Mouse (Mus musculus) ES-CJ7 (cell line): ENCODE results near the gene Get4.

ENCODE experiments used
- DNase-seq: peaks from one replicate; pipeline ENCODE4 v3.0.0; 2011; ENCODE audit warnings: low read depth, low spot score

Get4 gene

DNA sequence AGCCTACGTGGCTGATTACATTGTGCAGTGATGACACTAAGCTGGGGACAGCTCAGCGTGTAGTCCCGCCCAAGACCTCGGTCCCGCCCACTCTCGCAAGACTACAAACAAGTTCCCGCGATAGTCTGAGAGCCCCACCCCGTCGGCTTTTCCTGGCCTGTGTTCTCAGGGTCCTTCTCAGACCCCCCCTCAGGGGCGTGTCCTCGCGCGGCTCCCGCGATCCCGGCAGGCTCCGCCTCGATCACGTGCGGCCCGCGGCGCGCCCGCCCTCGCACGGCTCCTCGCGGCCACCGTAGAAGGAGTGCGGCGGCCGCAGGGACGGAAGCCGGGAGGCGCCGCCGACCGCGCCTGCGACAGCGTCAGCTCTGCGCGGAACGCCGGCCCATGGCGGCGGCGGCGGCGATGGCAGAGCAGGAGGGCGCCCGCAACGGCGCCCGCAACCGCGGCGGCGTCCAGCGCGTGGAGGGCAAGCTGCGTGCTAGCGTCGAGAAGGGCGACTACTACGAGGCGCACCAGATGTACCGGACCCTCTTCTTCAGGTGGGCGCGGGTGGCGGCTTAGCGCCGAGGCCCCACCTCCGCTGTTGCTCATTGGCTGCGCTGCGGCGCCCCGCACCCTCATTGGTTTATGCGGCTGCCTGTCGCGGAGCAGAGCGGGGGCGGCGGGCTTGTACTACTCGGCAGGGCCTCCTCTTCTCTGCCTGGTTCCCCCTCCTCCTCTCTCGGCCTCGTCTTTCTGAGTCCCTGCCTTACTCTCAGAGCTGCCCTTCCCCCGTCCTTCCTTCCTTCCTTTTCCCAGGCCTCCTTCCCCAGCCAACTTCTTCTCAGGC, at the start of gene Get4:
Get4 (plus strand) TSS at position 244 of the 829 bp plus-strand sequence.
- peak; percentile 99 for DNase-seq

DNA sequence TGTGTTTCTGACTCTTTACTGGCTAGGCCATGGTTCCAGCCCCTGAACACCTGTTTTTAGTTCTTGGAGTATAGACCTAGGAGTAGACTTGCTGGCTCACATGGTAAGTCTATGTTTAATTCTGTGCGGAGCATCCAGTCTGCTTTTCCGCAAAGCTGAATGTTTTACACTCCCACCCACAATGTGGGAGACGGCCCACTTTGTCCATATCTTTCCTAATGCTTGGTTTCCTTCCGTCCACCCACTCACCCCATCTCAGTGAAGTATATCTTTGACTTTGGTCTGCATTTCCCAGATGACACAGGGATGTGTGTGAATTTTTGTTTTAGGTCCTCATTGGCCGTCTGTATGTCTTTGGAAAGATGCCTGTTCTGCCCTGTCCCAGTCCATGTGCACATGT, 48.8 kb upstream of the Get4 start:
- DNase-seq: no peak

DNA sequence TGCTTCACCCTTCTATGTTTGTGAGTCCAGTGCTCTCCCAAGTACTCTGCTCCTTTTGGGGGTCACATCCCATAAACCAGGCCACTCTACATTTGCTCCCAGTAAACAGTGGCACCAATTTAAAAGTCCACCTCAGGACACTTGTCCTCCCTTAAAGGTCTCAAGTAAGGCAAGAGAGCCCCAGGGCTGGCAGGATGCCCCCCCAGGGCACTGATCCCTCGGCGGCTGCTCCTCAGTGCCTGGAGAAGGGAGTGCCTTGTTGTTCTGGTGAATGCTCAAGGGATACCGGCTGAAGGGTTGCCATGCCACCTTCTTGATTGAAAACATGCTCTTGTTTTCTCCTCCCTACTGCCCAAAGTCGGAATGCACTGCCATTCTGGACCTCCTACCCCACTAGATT, 46.0 kb upstream of the Get4 start:
- no peak for DNase-seq

DNA sequence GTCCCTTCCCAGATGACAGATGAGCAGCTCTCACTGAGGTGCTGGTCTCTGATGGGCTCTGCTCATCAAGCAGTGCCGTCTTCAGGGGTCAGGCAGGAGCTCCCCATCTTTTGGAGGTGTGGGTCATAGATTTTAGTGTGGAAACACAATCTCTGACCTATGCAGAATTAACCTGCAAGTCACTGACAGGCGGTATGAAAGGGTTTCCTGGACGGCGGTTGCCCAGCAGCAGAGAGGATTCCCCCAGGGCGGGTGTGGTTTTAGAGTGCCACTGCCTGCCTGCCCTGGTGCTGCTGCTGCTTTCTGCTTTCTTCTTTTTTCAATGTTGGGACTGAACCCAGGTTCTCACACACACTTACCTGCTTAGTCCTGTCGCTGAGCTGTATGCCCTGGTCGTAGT, 45.6 kb upstream of the Get4 start:
- DNase-seq: no peak

DNA sequence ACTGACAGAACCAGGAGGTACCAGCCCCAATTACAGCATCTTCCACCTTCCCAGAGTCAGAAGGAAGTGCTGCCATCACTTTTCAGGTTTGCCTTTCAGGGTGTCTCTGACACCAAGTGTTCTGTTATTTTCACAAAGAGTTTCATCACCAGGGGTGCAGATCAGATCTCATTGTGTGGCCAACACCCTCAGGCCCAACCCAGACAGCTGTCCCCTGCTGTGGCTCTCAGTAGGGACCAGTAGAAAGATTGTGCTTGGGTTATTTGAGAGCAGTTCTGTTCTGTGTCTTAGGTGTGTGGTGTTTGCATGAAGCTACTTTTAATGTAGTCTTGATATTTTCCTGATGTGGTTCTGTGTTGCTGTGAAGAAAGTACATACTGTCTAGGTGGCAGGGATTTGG, 43.9 kb upstream of the Get4 start:
- no peak for DNase-seq

DNA sequence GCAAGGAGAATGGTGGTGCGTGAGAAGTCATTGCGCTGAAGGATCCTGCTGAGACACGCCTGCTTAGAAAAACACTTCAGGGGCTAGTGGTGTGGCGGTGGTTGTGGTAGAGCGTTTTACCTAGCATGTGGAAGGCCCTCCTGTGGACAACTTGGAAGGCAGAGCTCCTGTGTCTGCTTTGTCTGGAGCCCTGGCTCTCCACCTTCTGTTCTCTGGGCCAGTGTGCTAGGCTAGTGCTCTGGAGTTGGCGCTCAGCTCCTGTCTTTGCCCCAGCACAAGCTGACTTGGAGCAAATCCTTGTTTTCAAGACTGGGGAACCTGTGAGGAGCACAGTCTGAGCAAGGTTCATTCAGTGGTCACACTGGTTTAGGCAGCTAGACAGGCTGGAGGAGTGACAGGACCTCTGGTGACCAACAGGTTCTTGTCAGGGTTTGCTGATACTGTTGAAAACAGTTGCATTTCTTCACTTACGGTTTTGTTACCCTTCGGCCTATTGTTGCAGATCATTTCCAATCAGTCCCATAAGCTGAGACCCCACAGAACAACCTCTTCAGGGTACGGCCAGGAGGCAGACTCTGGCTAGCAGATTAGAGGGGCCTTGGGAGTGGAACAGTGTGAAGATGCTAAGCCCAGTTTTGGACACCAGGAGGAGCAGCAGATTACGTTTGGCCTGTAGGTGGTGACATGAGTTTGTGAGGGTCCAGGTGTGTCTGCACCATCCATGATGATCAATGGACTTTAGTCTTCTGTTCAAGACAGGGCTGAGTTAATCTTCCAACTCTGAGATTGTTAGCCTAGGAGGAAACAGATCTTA, 43.0 kb upstream of the Get4 start:
- peak; percentile 48 for DNase-seq

GRCm38 (mm10) chr5:139209685-139210026, 42.5 kb upstream of the Get4 start:
- no peak for DNase-seq

GRCm38 (mm10) chr5:139211737-139212385, 40.3 kb upstream of the Get4 start:
- no peak for DNase-seq

DNA sequence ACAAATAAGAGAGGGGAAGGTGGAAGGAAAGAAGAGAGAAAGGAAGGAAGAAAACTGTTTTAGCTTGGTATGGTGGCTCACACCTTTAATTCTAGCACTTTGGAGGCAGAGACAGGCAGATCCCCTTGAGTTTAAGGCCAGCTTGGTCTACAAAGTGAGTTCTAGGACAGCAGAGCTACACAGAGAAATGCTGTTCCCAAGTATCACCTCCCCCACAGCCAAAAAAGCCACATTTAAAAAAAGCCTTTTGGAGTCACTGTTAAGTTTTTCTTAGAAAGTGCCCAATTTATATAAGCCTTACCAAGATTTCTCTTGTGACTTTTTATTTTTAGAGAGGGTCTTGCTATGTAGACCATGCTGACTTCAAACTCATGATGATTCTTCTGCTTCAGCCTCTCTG, 37.8 kb upstream of the Get4 start:
- DNase-seq: no peak

- no peak for DNase-seq
Observed at GRCm38 (mm10) chr5:139215184-139215583, 36.9 kb upstream of the Get4 start.

DNA sequence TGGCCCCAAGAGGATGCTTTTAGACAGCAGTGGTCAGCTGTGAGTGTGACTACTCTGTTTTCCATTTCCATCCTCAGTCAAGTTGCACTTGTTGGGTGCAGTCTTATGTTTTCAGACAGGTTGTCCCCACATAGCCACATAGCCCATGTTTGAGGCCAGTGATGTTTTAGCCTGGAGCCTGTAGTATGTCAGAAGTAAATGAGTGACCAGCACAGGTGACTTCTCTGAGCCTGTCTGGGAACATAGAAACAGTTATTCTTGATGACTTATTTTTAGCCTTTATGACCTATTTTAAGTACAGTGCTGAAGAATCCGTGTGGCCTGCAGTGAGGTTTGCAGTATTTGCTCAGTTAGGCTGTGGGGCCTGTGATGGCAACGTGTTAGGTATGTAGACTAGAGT, 36.0 kb upstream of the Get4 start:
- no peak for DNase-seq

DNA sequence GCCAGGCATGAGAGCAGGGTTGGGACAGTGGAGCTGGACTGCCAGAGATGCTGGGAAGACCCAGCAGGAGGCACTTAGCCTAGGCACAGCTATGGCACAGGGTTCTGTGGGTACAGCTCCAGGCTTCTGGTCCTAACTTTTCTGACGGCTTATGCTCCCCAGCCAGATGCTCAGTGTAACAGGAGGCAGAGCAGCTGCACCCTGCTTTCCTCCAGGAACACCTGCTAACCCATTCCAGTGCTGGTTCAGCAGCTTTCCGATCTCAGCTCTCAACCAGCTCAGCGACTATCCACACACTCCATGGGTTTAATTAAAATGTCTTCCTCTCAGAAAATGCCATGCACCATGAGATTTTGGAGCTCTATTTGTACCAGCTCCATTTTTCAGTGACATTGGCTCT, 35.4 kb upstream of the Get4 start:
- no peak for DNase-seq

DNA sequence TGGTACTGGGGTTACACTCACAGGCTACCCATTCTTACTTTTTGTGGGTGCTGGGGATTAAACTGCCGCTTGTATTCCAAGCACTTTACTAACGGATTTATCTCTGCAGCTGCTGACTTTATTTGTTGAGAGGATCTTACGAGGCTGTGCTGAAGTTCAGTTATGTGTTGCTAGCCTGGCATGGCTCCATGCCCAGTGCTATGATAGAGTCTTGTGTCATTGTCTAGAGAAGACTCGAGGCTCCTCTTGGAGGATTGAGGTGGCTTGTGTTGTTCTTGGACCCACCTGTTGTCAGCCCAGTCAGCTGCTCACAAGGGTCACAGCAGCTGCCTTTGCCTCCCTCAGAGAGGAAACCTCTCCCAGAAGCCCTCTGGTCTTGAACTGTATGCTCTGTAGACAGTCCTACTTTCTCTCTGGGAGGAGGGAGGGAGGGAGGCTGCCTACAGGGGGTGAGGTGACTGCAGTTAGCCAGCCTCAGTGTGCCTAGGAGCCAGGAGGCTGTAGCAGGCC, 32.1 kb upstream of the Get4 start:
- no peak for DNase-seq

DNA sequence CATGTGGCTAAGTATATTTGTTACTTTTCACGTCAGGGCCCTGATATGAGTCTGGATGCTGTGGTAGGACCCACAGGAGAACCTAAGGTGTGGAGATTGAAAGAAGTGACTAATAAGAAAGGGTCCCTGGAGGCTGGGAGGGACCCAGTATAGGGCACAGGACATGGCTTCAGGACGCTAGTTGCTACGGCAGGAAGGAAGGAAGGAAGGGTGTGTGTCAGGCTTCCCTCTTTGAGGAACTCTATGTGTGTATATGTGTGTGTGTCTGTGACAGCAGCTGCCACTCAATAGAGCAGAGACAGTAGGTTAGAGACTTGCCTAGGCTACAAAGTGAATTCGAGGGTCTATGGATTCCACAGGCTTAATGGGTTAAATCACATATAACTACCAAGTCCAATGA, 31.5 kb upstream of the Get4 start:
- DNase-seq: no peak

- DNase-seq: no peak
Observed at GRCm38 (mm10) chr5:139223331-139223730, 28.8 kb upstream of the Get4 start.

GRCm38 (mm10) chr5:139227236-139227635, 24.9 kb upstream of the Get4 start:
- no peak for DNase-seq

DNA sequence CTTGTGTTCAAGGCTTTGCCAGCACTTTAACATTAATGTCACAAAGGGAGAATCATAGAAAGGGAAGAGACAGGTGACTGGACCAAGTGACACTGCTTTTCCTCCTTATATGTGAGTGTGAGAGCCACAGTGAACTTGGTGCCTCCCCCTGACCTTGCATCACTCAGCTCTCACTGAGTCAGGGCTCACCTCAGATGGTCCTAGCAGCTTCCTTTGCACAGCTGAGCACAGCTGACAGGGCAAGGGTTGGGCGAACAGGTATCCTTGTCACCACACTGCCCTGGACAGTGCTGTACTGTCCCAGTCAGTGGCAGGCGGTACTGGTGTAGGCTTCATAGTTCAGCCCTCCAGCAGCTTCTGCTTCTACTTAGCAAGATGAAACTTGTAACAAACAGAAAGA, 24.5 kb upstream of the Get4 start:
- no peak for DNase-seq

GRCm38 (mm10) chr5:139228318-139228717, 23.8 kb upstream of the Get4 start:
- DNase-seq: no peak

DNA sequence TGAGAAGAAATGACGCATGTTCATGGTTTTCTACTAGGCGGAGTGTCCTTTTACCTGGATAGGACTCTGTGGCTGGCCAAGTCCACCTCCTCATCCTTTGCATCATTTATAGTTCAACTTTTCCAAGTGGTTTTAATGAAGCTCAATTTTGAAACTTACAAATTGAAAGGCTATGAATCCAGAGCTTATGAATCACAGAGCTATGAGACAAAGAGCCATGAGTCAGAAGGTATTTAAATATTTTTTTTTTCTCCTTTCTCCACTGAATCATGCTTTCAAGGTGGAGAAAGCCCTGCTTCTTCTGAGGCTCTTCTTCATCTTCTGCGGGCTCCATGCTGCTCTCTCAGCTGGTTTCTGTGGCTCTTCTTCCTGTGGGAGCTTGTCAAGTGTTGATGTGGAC, 22.4 kb upstream of the Get4 start:
- DNase-seq: no peak

DNA sequence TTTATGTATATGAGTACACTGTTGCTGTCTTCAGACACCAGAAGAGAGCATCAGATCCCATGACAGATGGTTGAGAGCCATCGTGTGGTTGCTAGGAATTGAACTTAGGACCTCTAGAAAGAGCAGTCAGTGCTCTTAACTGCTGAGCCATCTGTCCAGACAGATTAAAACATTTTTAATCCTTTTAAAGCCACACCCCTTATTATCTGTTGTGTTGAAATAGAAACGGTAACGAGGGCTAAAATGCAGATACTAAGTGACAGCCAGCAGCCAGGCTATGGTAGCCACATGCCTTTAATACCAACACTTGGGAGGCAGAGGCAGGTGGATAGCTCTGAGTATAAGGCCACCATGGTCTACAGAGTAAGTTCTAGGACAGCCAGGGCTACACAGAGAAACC, 20.0 kb upstream of the Get4 start:
- no peak for DNase-seq

DNA sequence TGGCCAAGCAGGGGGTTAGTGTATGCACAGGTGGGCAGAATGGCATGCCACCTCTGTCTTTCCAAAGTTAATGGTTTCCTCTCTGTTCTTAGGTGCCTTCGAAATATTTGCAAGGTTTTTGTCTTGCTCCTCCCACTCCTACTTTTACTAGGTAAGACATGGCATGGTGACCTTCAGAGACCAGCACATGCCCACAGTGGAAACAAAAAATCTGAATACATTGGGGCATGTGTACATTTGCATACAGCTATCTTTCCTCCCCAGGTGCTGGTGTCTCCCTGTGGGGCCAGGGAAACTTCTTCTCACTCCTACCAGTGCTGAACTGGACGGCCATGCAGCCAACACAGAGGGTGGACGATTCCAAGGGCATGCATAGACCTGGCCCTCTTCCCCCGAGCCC, 17.7 kb upstream of the Get4 start:
- no peak for DNase-seq

DNA sequence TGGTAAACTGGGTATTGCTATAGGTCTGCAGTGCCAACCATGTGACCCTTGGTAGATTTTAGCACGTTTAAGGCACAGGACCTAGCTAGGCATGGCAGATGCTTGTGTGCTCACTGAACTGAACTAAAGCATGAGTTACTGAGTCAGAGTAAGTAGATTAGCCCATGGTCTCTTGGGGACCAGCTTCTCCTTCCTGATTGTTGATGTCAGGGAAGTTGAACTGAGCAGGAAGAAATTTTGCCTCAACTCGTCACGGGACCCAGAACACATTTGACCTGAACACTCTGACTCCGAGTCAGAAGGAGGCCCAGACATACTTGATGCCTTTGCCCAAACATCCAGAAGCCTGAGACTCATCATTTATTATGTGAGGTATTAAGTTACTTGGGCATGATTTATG, 14.7 kb upstream of the Get4 start:
- DNase-seq: no peak
